Comparison of ENCODE assay signal across 15 mouse cellular contexts in the genomic region with DNA sequence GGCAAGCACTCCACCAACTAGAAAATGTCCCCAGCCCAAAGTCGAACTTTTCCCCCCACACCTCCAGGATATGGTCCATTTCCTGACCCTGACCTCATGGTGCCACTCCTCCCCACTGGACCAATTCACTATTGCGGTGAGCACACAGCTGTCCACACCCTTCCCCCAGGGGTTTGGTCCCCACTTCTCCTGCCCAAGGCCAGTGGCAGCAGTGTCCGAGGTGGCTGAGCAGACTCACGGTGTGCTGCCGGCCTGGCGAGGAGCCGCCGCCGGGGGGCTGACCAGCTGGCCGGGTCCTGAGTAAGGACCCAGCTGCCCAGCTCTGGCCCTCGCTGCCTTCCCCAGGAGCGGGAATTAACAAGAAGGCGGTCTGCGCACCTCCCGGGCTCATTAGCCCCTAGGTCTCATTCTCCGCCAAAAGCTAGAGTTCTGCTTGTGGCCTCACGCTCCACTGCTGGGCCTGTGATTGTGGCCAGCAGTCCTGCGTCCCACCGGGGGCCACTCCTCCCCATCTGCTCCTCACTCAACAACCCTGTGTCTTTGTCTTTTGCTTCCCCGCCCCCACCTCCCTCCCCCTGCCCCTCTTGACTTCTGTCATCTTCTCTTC.
DNase-seq lines count a peak whose midpoint lies in the region; ATAC-seq lines count a peak whose summit lies in the region.
"Had no signal": no experiment of that assay in that cellular context is flagged by ENCODE, and none has a peak within 500 bp of the region (broad histone marks: within the 10 kb centered on the region; RNA-seq: fewer than 3 reads in every experiment).

No protein-coding gene starts in this region.

- H3K36me3 ChIP-seq in forebrain, embryonic 11.5 days (ENCODE audit: control insufficient read depth, insufficient read depth, low read length), result no peaks in the 10 kb centered on the region
- no peaks in the 10 kb centered on the region for H3K36me3 ChIP-seq in forebrain, embryonic 16.5 days (ENCODE audit: control insufficient read depth, insufficient read depth)
- no peaks in the 10 kb centered on the region for H3K36me3 ChIP-seq in neural tube, embryonic 15.5 days
- H3K36me3 ChIP-seq in limb, embryonic 10.5 days, result no peaks in the 10 kb centered on the region
- H3K36me3 ChIP-seq: heart, embryonic 13.5 days; limb, embryonic 13.5 days had no signal

- H3K27ac ChIP-seq in forebrain, embryonic 11.5 days (ENCODE audit: low read depth, low read length), result no peak overlapping the region
- H3K27ac ChIP-seq in forebrain, embryonic 16.5 days (ENCODE audit: low read length), result no peak overlapping the region
- H3K27ac ChIP-seq in neural tube, embryonic 15.5 days (replicated peaks), result no peak overlapping the region
- no peak overlapping the region for H3K27ac ChIP-seq in limb, embryonic 10.5 days
- H3K27ac ChIP-seq: heart, embryonic 13.5 days; limb, embryonic 13.5 days had no signal

- H3K9me3 ChIP-seq in forebrain, embryonic 11.5 days (ENCODE audit: control insufficient read depth, low read length), result no peaks in the 10 kb centered on the region
- no peaks in the 10 kb centered on the region for H3K9me3 ChIP-seq in forebrain, embryonic 16.5 days (ENCODE audit: control insufficient read depth, low read length)
- no peaks in the 10 kb centered on the region for H3K9me3 ChIP-seq in neural tube, embryonic 15.5 days (replicated peaks)
- H3K9me3 ChIP-seq in limb, embryonic 10.5 days (replicated peaks), result no peaks in the 10 kb centered on the region
- H3K9me3 ChIP-seq: heart, embryonic 13.5 days; limb, embryonic 13.5 days had no signal

- 8% methylated on average over 20 of the region's 20 CpGs for WGBS in forebrain, embryonic 11.5 days
- WGBS in forebrain, embryonic 16.5 days, result 12% methylated on average over 20 of the region's 20 CpGs
- 8% methylated on average over 20 of the region's 20 CpGs for WGBS in neural tube, embryonic 15.5 days
- 12% methylated on average over 20 of the region's 20 CpGs for WGBS in limb, embryonic 10.5 days

- no peaks in the 10 kb centered on the region; the same call in 1 of the 2 replicates for H3K27me3 ChIP-seq in forebrain, embryonic 11.5 days (ENCODE audit: control insufficient read depth, insufficient read depth, low read length)
- H3K27me3 ChIP-seq in forebrain, embryonic 16.5 days (replicated peaks; ENCODE audit: control insufficient read depth, insufficient read depth, low read length), result 0 out of 2 replicates have a peak, but pooled peaks cover 2% of the 10 kb centered on the region
- H3K27me3 ChIP-seq in neural tube, embryonic 15.5 days (replicated peaks), result 0 out of 2 replicates have a peak, but pooled peaks cover 4% of the 10 kb centered on the region
- H3K27me3 ChIP-seq in limb, embryonic 10.5 days (ENCODE audit: low read depth, poor library complexity, severe bottlenecking), result peaks cover 68% of the 10 kb centered on the region

- DNase-seq in forebrain, embryonic 11.5 days (ENCODE audit: low spot score), result peak; percentile 63
- DNase-seq in neural tube, embryonic 10.5 days (ENCODE audit: extremely low spot score, low spot score), result peak; percentile 34
- DNase-seq in limb, embryonic 10.5 days (ENCODE audit: low spot score), result peak; percentile 38
- DNase-seq in urinary bladder, adult 18-20 months (ENCODE audit: low spot score in 2 of 2), result no peak
- no peak for DNase-seq in heart, postnatal 4 days
- DNase-seq in urinary bladder, postnatal 25 days (ENCODE audit: low spot score), result no peak
- DNase-seq: adrenal gland, adult 2 months; cerebellum, adult 9-10 months; kidney, postnatal 14 days; lung, postnatal 4 days; thymus, postnatal 4 days had no signal

- ATAC-seq in forebrain, embryonic 11.5 days (replicated peaks; ENCODE audit: low FRiP score), result no peak; the same call in 1 of the 2 replicates
- no peak for ATAC-seq in forebrain, embryonic 16.5 days
- no peak for ATAC-seq in neural tube, embryonic 15.5 days (ENCODE audit: low FRiP score)

- no peak overlapping the region; the same call in 1 of the 2 replicates for H3K9ac ChIP-seq in forebrain, embryonic 11.5 days (ENCODE audit: low read length)
- no peak overlapping the region for H3K9ac ChIP-seq in forebrain, embryonic 16.5 days (replicated peaks; ENCODE audit: low read depth, low read length)
- H3K9ac ChIP-seq in neural tube, embryonic 15.5 days (replicated peaks), result no peak overlapping the region
- H3K9ac ChIP-seq: heart, embryonic 13.5 days; limb, embryonic 13.5 days had no signal

- H3K4me2 ChIP-seq in forebrain, embryonic 11.5 days (ENCODE audit: low read depth, low read length, severe bottlenecking), result peak overlapping the region; percentile 11; the same call in 1 of the 2 replicates
- no peak overlapping the region for H3K4me2 ChIP-seq in forebrain, embryonic 16.5 days (ENCODE audit: low read length)
- no peak overlapping the region for H3K4me2 ChIP-seq in neural tube, embryonic 15.5 days
- H3K4me2 ChIP-seq: heart, embryonic 13.5 days; limb, embryonic 13.5 days had no signal

- peaks cover 6% of the 10 kb centered on the region; the same call in 1 of the 2 replicates for H3K4me1 ChIP-seq in forebrain, embryonic 11.5 days (replicated peaks; ENCODE audit: control insufficient read depth, insufficient read depth, low read length)
- H3K4me1 ChIP-seq in forebrain, embryonic 16.5 days (replicated peaks; ENCODE audit: control insufficient read depth, insufficient read depth, low read length), result no peaks in the 10 kb centered on the region
- H3K4me1 ChIP-seq in neural tube, embryonic 15.5 days, result peaks cover 13% of the 10 kb centered on the region; the same call in 1 of the 2 replicates
- H3K4me1 ChIP-seq in limb, embryonic 10.5 days, result peaks cover 6% of the 10 kb centered on the region
- H3K4me1 ChIP-seq: heart, embryonic 13.5 days; limb, embryonic 13.5 days had no signal

- H3K4me3 ChIP-seq in forebrain, embryonic 11.5 days (ENCODE audit: low read depth, low read length), result no peak overlapping the region
- H3K4me3 ChIP-seq in forebrain, embryonic 16.5 days (replicated peaks; ENCODE audit: low read length), result no peak overlapping the region
- H3K4me3 ChIP-seq in neural tube, embryonic 15.5 days (replicated peaks), result no peak overlapping the region
- H3K4me3 ChIP-seq in limb, embryonic 10.5 days, result no peak overlapping the region
- H3K4me3 ChIP-seq: heart, embryonic 13.5 days; limb, embryonic 13.5 days had no signal

Comparison
In these comparisons a context has a peak if more than half of its experiments do, and no peak if none do; other contexts are left out.
1. DNase-seq: peak in forebrain, embryonic 11.5 days (single experiment), neural tube, embryonic 10.5 days (single experiment) and limb, embryonic 10.5 days (single experiment); none in urinary bladder, adult 18-20 months (0 of 2), heart, postnatal 4 days (single experiment) and urinary bladder, postnatal 25 days (single experiment).